Mouse (Mus musculus) hindbrain, embryonic 11.5 days (tissue): ENCODE data around the gene Ambra1. TPM values are rescaled to one million over a fixed set of nuclear protein-coding genes. Genes with fewer than 3 reads are reported as not detected.
A peak's percentile ranks its signal among the peaks of the same experiment; 100 is the strongest.

Source experiments
- ATAC-seq: fragments of 200-750 bp; cut with Nextera tagmentation; 2 replicates; pipeline ENCODE4 v1.8.0; 2017; ENCODE audit warnings: mild to moderate bottlenecking, moderate TSS enrichment, moderate library complexity; ENCODE audit not compliant: low FRiP score
- DNase-seq: peaks from one replicate; pipeline ENCODE4 v3.0.0-alpha.2; 2015; ENCODE audit warnings: low spot score
- H3K27ac ChIP-seq: fragments of 300-500 bp; sonication (generic); 2 replicates; pipeline ENCODE4 v1.5.1; 2014; ENCODE audit warnings: mild to moderate bottlenecking, low read depth, low read length
- H3K27me3 ChIP-seq: fragments of 300-500 bp; sonication (generic); 2 replicates; pipeline ENCODE4 v1.6.1; 2014; ENCODE audit warnings: mild to moderate bottlenecking, low read length, moderate library complexity, mixed read lengths; ENCODE audit not compliant: control insufficient read depth, insufficient read depth
- H3K36me3 ChIP-seq: fragments of 300-500 bp; sonication (generic); 2 replicates; pipeline ENCODE4 v1.6.1; 2014; ENCODE audit warnings: mild to moderate bottlenecking, low read length, moderate library complexity, mixed read lengths; ENCODE audit not compliant: control insufficient read depth, insufficient read depth
- H3K4me1 ChIP-seq: fragments of 300-500 bp; sonication (generic); replicated peaks from 2 replicates; pipeline ENCODE4 v1.6.1; 2014; ENCODE audit warnings: low read length, mixed read lengths; ENCODE audit not compliant: control insufficient read depth, insufficient read depth
- H3K4me2 ChIP-seq: fragments of 300-500 bp; sonication (generic); replicated peaks from 2 replicates; pipeline ENCODE4 v1.6.1; 2014; ENCODE audit warnings: mild to moderate bottlenecking, low read depth, low read length
- H3K4me3 ChIP-seq: fragments of 300-500 bp; sonication (generic); 2 replicates; pipeline ENCODE4 v1.5.1; 2014; ENCODE audit warnings: low read depth, low read length
- H3K9ac ChIP-seq: fragments of 300-500 bp; sonication (generic); 2 replicates; pipeline ENCODE4 v1.6.1; 2014; ENCODE audit warnings: low read depth, low read length
- H3K9me3 ChIP-seq: fragments of 300-500 bp; sonication (generic); 2 replicates; pipeline ENCODE4 v1.6.1; 2016; ENCODE audit warnings: low read length; ENCODE audit not compliant: control insufficient read depth
- WGBS: fragments of 180-500 bp; shearing (Covaris S2); extraction: QIAGEN DNeasy Blood & Tissue Kit; methylation state at CpG from one replicate; pipeline ENCODE4 v1.1.7; 2014; 5-methylcytosine and 5-hydroxymethylcytosine counted together
- polyA plus RNA-seq: library from polyadenylated mRNA; unstranded; fragments of >200 nt; fragmentation: Nextera tagmentation; extraction: Ambion mirVana; gene quantifications from 2 replicates; pipeline ENCODE4 v1.2.1, GENCODE M21; 2014

Gene Ambra1
- polyA plus RNA-seq, 1 experiment from 2014 or later = 19.2 TPM

DNA sequence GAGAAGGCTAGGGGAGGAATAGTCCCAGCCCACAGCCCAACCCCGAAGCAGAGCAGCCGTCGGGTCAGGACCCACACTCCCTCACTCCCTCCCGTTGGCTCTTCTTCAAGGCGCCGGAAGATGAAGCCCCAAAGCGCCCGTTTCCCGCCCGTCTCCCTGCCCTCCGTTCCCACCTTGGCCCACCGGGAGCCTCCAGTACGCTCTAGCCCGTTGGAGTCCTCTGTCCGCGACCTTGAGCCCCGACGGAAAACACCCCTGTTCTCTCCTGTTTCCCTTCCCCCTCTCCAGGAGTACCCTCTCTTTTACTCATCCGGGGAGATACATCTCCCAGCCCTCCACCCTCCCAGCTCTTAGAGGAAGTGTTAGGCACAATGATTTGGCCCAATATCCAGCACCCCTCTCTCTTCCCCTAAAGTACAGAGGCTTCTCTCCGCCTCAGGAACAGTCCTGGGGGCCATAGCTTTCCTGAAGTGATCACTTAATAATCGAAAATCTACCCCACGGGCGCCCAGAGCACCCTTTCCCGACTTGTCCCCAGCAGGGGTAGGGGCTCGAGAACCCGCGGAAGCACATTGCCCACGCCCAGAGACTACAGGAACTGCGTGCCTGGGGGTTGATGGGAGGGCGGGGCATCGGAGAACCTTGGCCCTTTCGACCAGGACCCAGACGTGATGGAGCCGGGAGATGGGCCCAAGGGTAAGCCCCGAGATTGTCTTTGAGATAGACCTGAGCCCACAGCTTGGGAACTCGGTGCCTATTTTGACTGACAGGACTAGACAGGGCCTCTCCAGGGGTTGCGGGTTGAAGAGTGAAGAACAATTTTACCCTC lies 192.9 kb downstream of the Ambra1 start:
- Histone ChIP-seq H3K9ac (no peak overlapping the region), H3K9me3 (no peaks in the 10 kb centered on the region), H3K4me1 (0 out of 2 replicates have a peak, but pooled peaks cover 2% of the 10 kb centered on the region), H3K4me2 (no peak overlapping the region), H3K4me3 (peak overlapping the region; percentile 47), H3K36me3 (0 out of 2 replicates have a peak, but pooled peaks cover 4% of the 10 kb centered on the region), H3K27ac (no peak overlapping the region), H3K27me3 (peaks cover 30% of the 10 kb centered on the region)
- peak; percentile 44 for DNase-seq
- ATAC-seq = 0 out of 2 replicates have a peak, but pooled peaks have one; percentile 13
- WGBS = 3% methylated on average over 37 of the region's 37 CpGs

DNA sequence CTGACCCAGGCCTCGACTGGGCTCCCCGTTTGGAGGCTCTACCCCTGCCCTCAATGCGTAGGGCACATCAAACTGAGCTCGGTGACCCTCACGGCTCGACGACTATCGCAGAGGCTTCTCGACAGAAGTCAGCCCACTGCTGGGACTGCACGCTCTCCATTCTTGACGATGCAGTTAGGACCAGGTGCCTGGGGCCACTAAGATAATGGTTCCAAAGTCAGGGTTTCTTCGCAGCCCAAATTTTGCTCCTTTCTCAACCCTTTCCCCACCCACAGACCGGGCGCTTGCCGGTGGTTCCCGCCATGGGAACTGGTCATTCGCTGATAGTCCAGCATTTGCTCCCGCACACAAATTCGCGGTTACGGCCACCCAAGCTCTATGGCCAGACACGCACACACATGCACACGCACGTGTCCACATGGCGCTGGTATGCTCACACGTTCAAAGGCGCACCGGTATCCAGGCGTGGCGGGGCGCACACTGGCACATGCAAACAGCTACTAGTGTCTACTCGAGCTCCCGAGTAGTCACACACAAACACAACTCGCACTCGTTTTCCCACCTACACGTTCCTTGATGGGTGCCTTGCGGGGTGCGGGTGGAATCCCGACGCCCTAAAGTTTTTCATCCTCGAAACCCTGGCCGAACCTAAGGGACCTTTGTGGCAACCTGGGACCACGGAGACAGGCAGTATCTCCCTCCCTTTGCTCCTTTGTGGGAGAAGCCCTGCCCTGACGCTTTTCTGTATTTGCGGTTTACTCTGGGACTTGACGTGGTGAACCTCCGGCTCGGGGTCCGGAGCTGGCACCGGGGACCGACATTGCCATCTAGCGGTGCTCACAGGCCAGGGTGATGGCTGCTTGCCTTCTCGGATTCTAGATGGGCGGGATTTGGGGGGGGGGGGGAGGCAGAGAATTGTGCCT lies 193.7 kb downstream of the Ambra1 start:
- no peak for ATAC-seq
- peak; percentile 83 for DNase-seq
- no peaks in the 10 kb centered on the region for H3K9me3 ChIP-seq
- H3K4me2 ChIP-seq = peak overlapping the region; percentile 26
- H3K36me3 ChIP-seq = no peaks in the 10 kb centered on the region
- WGBS = 4% methylated on average over 54 of the region's 54 CpGs
- H3K9ac ChIP-seq = no peak overlapping the region
- H3K27me3 ChIP-seq = peaks cover 30% of the 10 kb centered on the region
- H3K4me1 ChIP-seq = 0 out of 2 replicates have a peak, but pooled peaks cover 2% of the 10 kb centered on the region
- H3K27ac ChIP-seq = no peak overlapping the region
- H3K4me3 ChIP-seq = peak overlapping the region; percentile 10; the same call in 1 of the 2 replicates

DNA sequence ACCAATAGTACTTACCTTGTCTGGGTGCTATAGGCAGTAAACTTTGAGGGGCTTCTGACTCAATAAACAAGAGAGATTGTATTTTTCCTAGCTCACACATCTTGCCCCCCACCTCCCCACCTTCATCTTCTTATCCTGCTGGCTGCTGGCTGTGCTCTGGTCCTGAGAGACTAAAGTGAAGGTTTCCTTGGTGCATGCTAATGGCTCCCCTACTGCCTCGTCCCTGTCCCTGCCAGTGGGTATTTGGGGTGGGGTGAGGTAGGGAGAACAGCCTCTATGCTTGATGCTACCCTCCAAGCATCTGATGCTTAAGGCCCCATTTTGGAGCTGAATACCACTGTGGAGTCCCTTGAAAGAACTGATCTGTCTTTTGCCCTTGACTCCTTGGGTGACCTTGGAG lies 194.8 kb downstream of the Ambra1 start:
- WGBS = 62% methylated on average over 1 of the region's 1 CpGs
- ATAC-seq (no peak), DNase-seq (no peak)
- Histone ChIP-seq H3K36me3 (no peaks in the 10 kb centered on the region), H3K4me1 (peaks cover 2% of the 10 kb centered on the region; the same call in 1 of the 2 replicates), H3K4me3 (no peak overlapping the region), H3K27me3 (peaks cover 30% of the 10 kb centered on the region), H3K9ac (no peak overlapping the region), H3K27ac (no peak overlapping the region), H3K4me2 (no peak overlapping the region), H3K9me3 (no peaks in the 10 kb centered on the region)

DNA sequence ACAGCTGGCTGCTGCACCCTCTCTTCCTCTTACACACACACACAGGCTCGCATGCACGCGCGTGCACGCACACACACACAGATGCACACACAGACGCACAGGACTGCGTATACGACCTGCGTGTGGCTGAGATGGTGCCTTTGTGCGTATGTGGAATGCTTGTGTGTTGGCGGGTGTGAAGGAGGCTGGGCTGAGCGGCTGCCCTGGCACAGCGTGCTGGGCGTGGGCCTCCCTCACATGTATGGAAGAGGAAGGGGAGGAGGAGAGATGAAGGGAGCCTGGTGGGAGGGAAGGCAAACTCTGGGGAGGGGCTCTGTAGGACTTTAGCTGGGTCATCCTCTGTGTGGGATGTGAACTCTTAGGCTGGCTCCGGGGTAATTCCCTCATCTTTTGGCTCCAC lies 195.5 kb downstream of the Ambra1 start:
- Histone ChIP-seq H3K36me3 (no peaks in the 10 kb centered on the region), H3K4me2 (no peak overlapping the region), H3K27ac (no peak overlapping the region), H3K4me1 (peaks cover 2% of the 10 kb centered on the region; the same call in 1 of the 2 replicates), H3K9me3 (no peaks in the 10 kb centered on the region), H3K27me3 (peaks cover 30% of the 10 kb centered on the region), H3K9ac (no peak overlapping the region), H3K4me3 (no peak overlapping the region)
- ATAC-seq (no peak), DNase-seq (no peak)
- 87% methylated on average over 15 of the region's 15 CpGs for WGBS

DNA sequence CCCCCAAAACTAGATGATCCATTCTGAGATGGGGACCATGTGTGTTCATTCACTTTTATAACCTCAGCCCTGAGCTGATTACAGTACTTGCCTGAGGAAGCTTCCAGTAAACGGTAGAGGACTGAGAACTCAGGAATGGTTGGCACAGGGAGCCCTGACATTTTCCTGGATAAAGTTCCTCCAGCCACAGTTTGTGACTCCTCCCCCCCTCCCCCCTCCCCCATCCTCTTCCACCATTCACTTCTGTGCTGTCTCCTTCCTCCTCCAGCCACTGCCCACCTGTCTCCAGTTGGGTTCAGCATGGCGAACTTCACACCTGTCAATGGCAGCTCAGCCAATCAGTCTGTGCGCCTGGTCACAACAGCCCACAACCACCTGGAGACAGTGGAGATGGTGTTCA lies 197.0 kb downstream of the Ambra1 start, which contains the start of gene Chrm4:
Gene Chrm4 (plus strand): TSS at position 301 of the 400 bp plus-strand sequence.
- H3K4me2 ChIP-seq = peak within 1 kb of the TSS; percentile 17; the same call in 1 of the 2 replicates
- peaks cover 18% of the 10 kb centered on the region for H3K27me3 ChIP-seq
- H3K36me3 ChIP-seq = no peaks in the 10 kb centered on the region
- H3K4me3 ChIP-seq = no peak within 1 kb of the TSS
- H3K9me3 ChIP-seq = no peaks in the 10 kb centered on the region
- 98% methylated on average over 3 of the region's 3 CpGs for WGBS
- H3K9ac ChIP-seq = no peak within 1 kb of the TSS
- ATAC-seq (no peak), DNase-seq (no peak)
- no peak within 1 kb of the TSS for H3K27ac ChIP-seq
- no peaks in the 10 kb centered on the region; the same call in 1 of the 2 replicates for H3K4me1 ChIP-seq

DNA sequence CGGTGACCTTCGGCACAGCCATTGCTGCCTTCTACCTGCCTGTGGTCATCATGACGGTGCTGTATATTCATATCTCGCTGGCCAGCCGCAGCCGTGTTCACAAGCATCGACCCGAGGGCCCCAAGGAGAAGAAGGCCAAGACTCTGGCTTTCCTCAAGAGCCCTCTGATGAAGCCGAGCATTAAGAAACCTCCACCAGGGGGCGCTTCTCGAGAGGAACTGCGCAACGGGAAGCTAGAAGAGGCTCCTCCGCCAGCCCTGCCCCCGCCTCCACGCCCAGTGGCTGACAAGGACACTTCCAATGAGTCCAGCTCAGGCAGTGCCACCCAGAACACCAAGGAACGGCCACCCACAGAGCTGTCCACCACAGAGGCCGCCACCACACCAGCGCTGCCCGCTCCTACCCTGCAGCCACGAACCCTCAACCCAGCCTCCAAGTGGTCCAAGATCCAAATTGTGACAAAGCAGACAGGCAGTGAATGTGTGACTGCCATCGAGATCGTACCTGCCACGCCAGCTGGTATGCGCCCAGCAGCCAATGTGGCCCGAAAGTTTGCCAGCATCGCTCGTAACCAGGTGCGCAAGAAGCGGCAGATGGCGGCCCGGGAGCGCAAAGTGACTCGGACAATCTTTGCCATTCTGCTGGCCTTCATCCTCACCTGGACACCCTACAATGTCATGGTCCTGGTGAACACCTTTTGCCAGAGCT lies 198.0 kb downstream of the Ambra1 start:
- Histone ChIP-seq H3K9ac (no peak overlapping the region), H3K4me3 (no peak overlapping the region), H3K9me3 (no peaks in the 10 kb centered on the region), H3K4me2 (peak overlapping the region; percentile 17; the same call in 1 of the 2 replicates), H3K27me3 (peaks cover 9% of the 10 kb centered on the region), H3K27ac (no peak overlapping the region), H3K4me1 (peaks cover 4% of the 10 kb centered on the region; the same call in 1 of the 2 replicates), H3K36me3 (no peaks in the 10 kb centered on the region)
- 41% methylated on average over 34 of the region's 34 CpGs for WGBS
- peak; percentile 92 for DNase-seq
- ATAC-seq = no peak

DNA sequence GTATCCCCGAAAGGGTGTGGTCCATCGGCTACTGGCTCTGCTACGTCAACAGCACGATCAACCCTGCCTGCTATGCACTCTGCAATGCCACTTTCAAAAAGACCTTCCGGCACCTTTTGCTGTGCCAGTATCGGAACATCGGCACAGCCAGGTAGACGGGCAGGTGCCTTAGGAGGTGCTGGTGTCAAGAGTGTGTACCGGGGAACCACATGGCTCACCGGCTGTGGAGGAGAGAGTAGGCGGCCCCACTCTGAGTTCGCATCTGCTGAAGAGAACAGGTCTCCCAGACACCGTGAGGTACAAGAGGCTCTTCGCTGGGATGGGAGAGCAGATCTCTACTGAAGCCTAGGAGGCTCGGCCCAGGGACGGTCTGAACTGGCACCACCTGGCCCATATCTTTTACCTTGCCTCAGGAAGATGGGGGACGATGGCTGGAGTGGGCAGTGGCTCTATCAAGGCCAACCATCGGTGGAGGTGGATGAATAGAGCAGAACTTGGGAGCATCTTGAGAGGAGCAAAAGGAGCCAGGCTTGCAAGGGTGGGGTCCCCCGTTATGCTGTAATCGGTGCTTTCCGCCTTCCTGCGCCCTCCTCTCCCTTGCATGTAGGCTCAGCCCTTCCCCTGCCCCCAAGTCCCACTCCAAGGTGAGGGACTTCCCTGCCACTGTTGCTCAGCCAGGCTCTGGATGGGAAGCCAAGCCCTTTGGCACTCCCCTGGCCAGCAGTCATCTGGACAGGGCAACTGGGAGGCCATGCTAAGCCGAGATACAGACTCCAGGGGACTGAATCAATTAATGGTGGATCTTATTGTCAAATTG lies 198.8 kb downstream of the Ambra1 start:
- Histone ChIP-seq H3K4me1 (peaks cover 7% of the 10 kb centered on the region; the same call in 1 of the 2 replicates), H3K4me2 (0 out of 2 replicates have a peak overlapping the region, but pooled peaks have one; percentile 91), H3K36me3 (no peaks in the 10 kb centered on the region), H3K9me3 (no peaks in the 10 kb centered on the region), H3K9ac (no peak overlapping the region), H3K4me3 (no peak overlapping the region), H3K27me3 (peaks cover 2% of the 10 kb centered on the region; the same call in 1 of the 2 replicates), H3K27ac (no peak overlapping the region)
- WGBS = 68% methylated on average over 23 of the region's 23 CpGs
- DNase-seq (no peak), ATAC-seq (no peak)
